Mouse (Mus musculus) MEL (cell line): Measurements from ENCODE around the gene Gulp1. TPM values are rescaled to one million over a fixed set of nuclear protein-coding genes. Genes with fewer than 3 reads are reported as not detected.

Experiments used
- DNase-seq: peaks from one replicate; pipeline ENCODE4 v3.0.0; 2011; ENCODE audit warnings: low read depth, low spot score
- H3K27ac ChIP-seq: 2 replicates; pipeline ENCODE4 v1.5.1; 2012; ENCODE audit warnings: low read depth, mild to moderate bottlenecking, control low read depth, low read length, moderate library complexity; ENCODE audit not compliant: control insufficient read depth
- H3K27me3 ChIP-seq, 2 experiments: fragments of 150-350 bp in 1 of 2; sonication (generic) in 1 of 2; 2 replicates each; pipeline ENCODE4 v1.6.1; 2012; ENCODE audit warnings: low read length in 2 of 2, mild to moderate bottlenecking in 2 of 2, improper control_type of control experiment in 1 of 2, moderate library complexity in 1 of 2; ENCODE audit not compliant: insufficient read depth in 2 of 2, control insufficient read depth in 1 of 2
- H3K36me3 ChIP-seq, 2 experiments: 2 replicates each; pipeline ENCODE4 v1.6.1; 2012 to 2014; ENCODE audit warnings: low read length in 2 of 2, improper control_type of control experiment in 1 of 2, inconsistent platforms in 1 of 2, mild to moderate bottlenecking in 1 of 2; ENCODE audit not compliant: insufficient read depth in 2 of 2, control insufficient read depth in 1 of 2
- H3K4me1 ChIP-seq, 2 experiments: fragments of 150-350 bp in 1 of 2; sonication (generic) in 1 of 2; 2 replicates each; pipeline ENCODE4 v1.6.1; 2012; ENCODE audit warnings: low read length in 2 of 2, improper control_type of control experiment in 1 of 2, mild to moderate bottlenecking in 1 of 2; ENCODE audit not compliant: insufficient read depth in 2 of 2, control insufficient read depth in 1 of 2
- H3K4me3 ChIP-seq, 2 experiments: fragments of 150-350 bp in 1 of 2; sonication (generic) in 1 of 2; 2 replicates each; pipeline ENCODE4 v1.5.1; 2012; ENCODE audit warnings: low read depth in 2 of 2, low read length in 2 of 2, mild to moderate bottlenecking in 2 of 2, moderate library complexity in 2 of 2, control low read depth in 1 of 2, improper control_type of control experiment in 1 of 2; ENCODE audit not compliant: control insufficient read depth in 1 of 2, insufficient read depth in 1 of 2
- H3K79me2 ChIP-seq: 2 replicates; pipeline ENCODE4 v1.6.1; 2012; ENCODE audit warnings: mild to moderate bottlenecking, low read length, moderate library complexity; ENCODE audit not compliant: control insufficient read depth, poor library complexity, insufficient read depth
- H3K9ac ChIP-seq: 2 replicates; pipeline ENCODE4 v1.6.1; 2012; ENCODE audit warnings: low read depth, mild to moderate bottlenecking, control low read depth, low read length, moderate library complexity; ENCODE audit not compliant: control insufficient read depth, poor library complexity, severe bottlenecking
- H3K9me3 ChIP-seq: fragments of 150-350 bp; sonication (generic); replicated peaks from 2 replicates; pipeline ENCODE4 v1.6.1; 2012; ENCODE audit warnings: mild to moderate bottlenecking, low read length, improper control_type of control experiment, moderate library complexity; ENCODE audit not compliant: insufficient read depth
- BHLHE40 ChIP-seq: IDR thresholded peaks from 2 replicates; pipeline ENCODE4 v1.6.1; 2012; ENCODE audit warnings: low read depth, mild to moderate bottlenecking, inconsistent platforms, low read length, improper control_type of control experiment, borderline replicate concordance
- CTCF ChIP-seq, 3 experiments: IDR thresholded peaks in 2 of 3; conservative IDR thresholded peaks in 1 of 3; 2 replicates each; pipeline ENCODE4 v1.5.1; 2011 to 2012; ENCODE audit warnings: low read length in 3 of 3, low read depth in 2 of 3, mild to moderate bottlenecking in 2 of 3, improper control_type of control experiment in 1 of 3, inconsistent platforms in 1 of 3, mixed read lengths in 1 of 3, moderate library complexity in 1 of 3; ENCODE audit not compliant: control insufficient read depth in 1 of 3, insufficient read depth in 1 of 3, poor library complexity in 1 of 3, severe bottlenecking in 1 of 3
- E2F4 ChIP-seq: IDR thresholded peaks from 2 replicates; pipeline ENCODE4 v1.6.1; 2011; ENCODE audit warnings: low read depth, low read length, improper control_type of control experiment, borderline replicate concordance
- ELF1 ChIP-seq: IDR thresholded peaks from 2 replicates; pipeline ENCODE4 v1.6.1; 2014; ENCODE audit warnings: low read depth, mild to moderate bottlenecking, inconsistent platforms, low read length, improper control_type of control experiment, moderate library complexity
- EP300 ChIP-seq, 2 experiments: IDR thresholded peaks; 2 replicates each; pipeline ENCODE4 v1.6.1; 2011; ENCODE audit warnings: improper control_type of control experiment in 2 of 2, low read length in 2 of 2, low read depth in 1 of 2, mild to moderate bottlenecking in 1 of 2
- ETS1 ChIP-seq: IDR thresholded peaks from 2 replicates; pipeline ENCODE4 v1.6.1; 2012; ENCODE audit warnings: low read depth, mild to moderate bottlenecking, inconsistent platforms, low read length, improper control_type of control experiment, moderate library complexity
- GABPA ChIP-seq: IDR thresholded peaks from 2 replicates; pipeline ENCODE4 v1.6.1; 2012; ENCODE audit warnings: low read depth, mild to moderate bottlenecking, inconsistent platforms, low read length, improper control_type of control experiment, moderate library complexity
- HCFC1 ChIP-seq: IDR thresholded peaks from 2 replicates; pipeline ENCODE4 v1.6.1; 2012; ENCODE audit warnings: low read depth, mild to moderate bottlenecking, inconsistent platforms, low read length, improper control_type of control experiment, moderate library complexity
- JUND ChIP-seq: IDR thresholded peaks from 2 replicates; pipeline ENCODE4 v1.6.1; 2011; ENCODE audit warnings: low read depth, mild to moderate bottlenecking, improper control_type of control experiment, low read length
- MAFK ChIP-seq: IDR thresholded peaks from 2 replicates; pipeline ENCODE4 v1.6.1; 2011; ENCODE audit warnings: low read depth, mild to moderate bottlenecking, low read length, improper control_type of control experiment, borderline replicate concordance
- MAX ChIP-seq: IDR thresholded peaks from 2 replicates; pipeline ENCODE4 v1.6.1; 2011; ENCODE audit warnings: low read length, improper control_type of control experiment
- MAZ ChIP-seq: IDR thresholded peaks from 2 replicates; pipeline ENCODE4 v1.6.1; 2012; ENCODE audit warnings: low read depth, mild to moderate bottlenecking, inconsistent platforms, low read length, improper control_type of control experiment
- MYC ChIP-seq: IDR thresholded peaks from 2 replicates; pipeline ENCODE4 v1.6.1; 2011; ENCODE audit warnings: low read depth, mild to moderate bottlenecking, low read length, improper control_type of control experiment, moderate library complexity
- NELFE ChIP-seq: IDR thresholded peaks from 2 replicates; pipeline ENCODE4 v1.6.1; 2011; ENCODE audit warnings: low read depth, low read length, improper control_type of control experiment
- POLR2A ChIP-seq, 2 experiments: IDR thresholded peaks; 2 replicates each; pipeline ENCODE4 v1.6.1; 2011 to 2012; ENCODE audit warnings: low read length in 2 of 2, mild to moderate bottlenecking in 2 of 2, control low read depth in 1 of 2, improper control_type of control experiment in 1 of 2, low read depth in 1 of 2, moderate library complexity in 1 of 2; ENCODE audit not compliant: control insufficient read depth in 1 of 2, insufficient read depth in 1 of 2, poor library complexity in 1 of 2
- POLR2AphosphoS2 ChIP-seq: IDR thresholded peaks from 2 replicates; pipeline ENCODE4 v1.6.1; 2011; ENCODE audit warnings: low read length, improper control_type of control experiment
- POLR2AphosphoS5 ChIP-seq: IDR thresholded peaks from 2 replicates; pipeline ENCODE4 v1.6.1; 2012; ENCODE audit warnings: low read depth, borderline replicate concordance, mild to moderate bottlenecking, inconsistent platforms, low read length, moderate library complexity, mixed read lengths
- RCOR1 ChIP-seq: IDR thresholded peaks from 2 replicates; pipeline ENCODE4 v1.6.1; 2012; ENCODE audit warnings: low read depth, mild to moderate bottlenecking, inconsistent platforms, low read length, improper control_type of control experiment
- SIN3A ChIP-seq: IDR thresholded peaks from 2 replicates; pipeline ENCODE4 v1.6.1; 2012; ENCODE audit warnings: low read length, improper control_type of control experiment, inconsistent platforms
- SMC3 ChIP-seq: IDR thresholded peaks from 2 replicates; pipeline ENCODE4 v1.6.1; 2011; ENCODE audit warnings: low read depth, low read length, improper control_type of control experiment
- TAL1 ChIP-seq: IDR thresholded peaks from 2 replicates; pipeline ENCODE4 v1.6.1; 2012; ENCODE audit warnings: mild to moderate bottlenecking, inconsistent platforms, low read length, moderate library complexity, mixed read lengths
- TBP ChIP-seq: IDR thresholded peaks from 2 replicates; pipeline ENCODE4 v1.8.0; 2011; ENCODE audit warnings: low read depth, low read length, improper control_type of control experiment
- TCF12 ChIP-seq: IDR thresholded peaks from 2 replicates; pipeline ENCODE4 v1.6.1; 2014; ENCODE audit warnings: low read depth, mild to moderate bottlenecking, inconsistent platforms, low read length, improper control_type of control experiment, moderate library complexity
- USF1 ChIP-seq: IDR thresholded peaks from 2 replicates; pipeline ENCODE4 v1.6.1; 2014; ENCODE audit warnings: low read depth, mild to moderate bottlenecking, inconsistent platforms, low read length, improper control_type of control experiment, moderate library complexity
- ZKSCAN1 ChIP-seq: IDR thresholded peaks from 2 replicates; pipeline ENCODE4 v1.6.1; 2012; ENCODE audit warnings: low read depth, mild to moderate bottlenecking, inconsistent platforms, low read length, improper control_type of control experiment, moderate library complexity
- polyA plus RNA-seq, 2 experiments: library from polyadenylated mRNA; stranded (reverse) in 1 of 2; unstranded in 1 of 2; fragments of >175 nt in 1 of 2; fragments of >200 nt in 1 of 2; gene quantifications; 2 replicates each; pipeline versions ENCODE4 v1.2.1 to v1.2.4; 2012; ENCODE audit warnings: low replicate concordance in 2 of 2, low read depth in 1 of 2; ENCODE audit not compliant: insufficient read length in 2 of 2, insufficient read depth in 1 of 2, missing spikeins in 1 of 2
- total RNA-seq: library from RNA; depleted of rRNA; stranded (reverse); fragments of 300-350 nt; gene quantifications from 2 replicates; pipeline ENCODE4 v1.2.3, GENCODE M21; 2012

Gene Gulp1
- total and polyA plus RNA-seq, 3 experiments = not detected

DNA sequence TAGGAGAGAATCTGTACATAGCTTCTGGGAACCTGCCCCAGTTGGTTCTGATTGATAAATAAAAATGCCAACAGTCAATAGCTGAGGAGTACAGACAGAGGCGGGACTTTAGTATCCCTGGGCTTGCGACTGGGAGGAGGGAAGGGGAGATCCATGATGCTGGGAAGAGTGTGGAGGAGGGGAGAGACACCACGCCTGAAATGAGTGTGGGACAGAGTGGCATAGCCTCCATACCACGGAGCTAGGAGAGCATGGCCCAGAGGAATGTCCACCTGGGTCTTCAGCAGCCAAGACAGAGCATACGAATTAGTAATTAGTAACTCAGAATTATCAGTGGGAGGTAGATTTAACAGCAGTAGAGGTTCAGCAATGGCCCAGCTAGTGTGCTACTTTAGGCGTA is 132.4 kb downstream of the Gulp1 start:
- H3K9ac ChIP-seq = no peak overlapping the region
- H3K36me3 ChIP-seq = no peaks in the 10 kb centered on the region
- DNase-seq = no peak
- H3K4me3 ChIP-seq = no peak overlapping the region
- TF ChIP-seq SIN3A (no peak), POLR2AphosphoS2 (no peak), TAL1 (no peak), BHLHE40 (no peak), HCFC1 (no peak), TCF12 (no peak), MAFK (no peak), ELF1 (no peak)
- H3K27ac ChIP-seq = no peak overlapping the region
- H3K27me3 ChIP-seq = no peaks in the 10 kb centered on the region
- H3K9me3 ChIP-seq = no peaks in the 10 kb centered on the region
- H3K4me1 ChIP-seq = no peaks in the 10 kb centered on the region
- H3K79me2 ChIP-seq = no peaks in the 10 kb centered on the region

DNA sequence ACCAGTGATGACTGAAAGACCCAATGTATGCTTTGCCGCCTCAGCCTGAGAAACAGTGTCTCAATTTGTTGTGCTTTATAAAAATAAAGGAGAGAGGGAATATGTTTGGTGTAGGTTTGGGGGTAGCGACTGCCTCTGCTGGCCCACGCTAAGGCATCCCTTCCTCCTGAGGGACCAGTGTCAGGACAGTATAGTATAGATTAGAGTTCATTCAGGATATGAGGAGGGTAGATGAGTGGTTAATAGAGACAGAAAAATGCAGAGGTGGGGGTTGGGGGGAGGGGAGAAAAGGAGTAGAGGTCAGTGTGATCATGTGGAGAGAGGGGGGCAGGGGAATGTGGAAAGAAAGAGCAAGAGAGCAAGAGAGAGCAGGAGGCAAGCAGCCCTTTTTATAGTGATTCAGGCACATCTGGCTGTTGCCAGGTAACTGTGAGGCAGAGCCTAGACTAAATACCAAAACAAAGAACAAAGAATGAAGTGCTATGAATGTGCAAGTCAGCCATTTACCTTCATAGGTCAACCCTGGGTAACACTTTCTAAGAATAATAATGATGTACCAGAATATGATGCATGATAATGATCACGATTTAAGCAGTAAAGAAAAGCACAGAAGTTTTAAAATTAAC is 169.6 kb downstream of the Gulp1 start:
- no peaks in the 10 kb centered on the region for H3K4me1 ChIP-seq
- DNase-seq = no peak
- no peak overlapping the region for H3K4me3 ChIP-seq
- H3K79me2 ChIP-seq = no peaks in the 10 kb centered on the region
- no peaks in the 10 kb centered on the region for H3K36me3 ChIP-seq
- H3K27me3 ChIP-seq = no peaks in the 10 kb centered on the region
- no peaks in the 10 kb centered on the region for H3K9me3 ChIP-seq
- TF ChIP-seq RCOR1 = no peak
- no peak for TF ChIP-seq TBP
- no peak for TF ChIP-seq NELFE
- TF ChIP-seq EP300 (IDR thresholded peaks at IDR 0.05; ENCODE audit: low read depth in 1 of 2, low read length in 2 of 2) = no peak
- TF ChIP-seq MAX = no peak
- no peak for TF ChIP-seq JUND
- no peak for TF ChIP-seq ETS1
- TF ChIP-seq POLR2A (IDR thresholded peaks at IDR 0.05; ENCODE audit: control insufficient read depth in 1 of 2, insufficient read depth in 1 of 2, low read depth in 1 of 2, low read length in 2 of 2, poor library complexity in 1 of 2) = no peak
- no peak for TF ChIP-seq BHLHE40
- TF ChIP-seq E2F4 = no peak
- TF ChIP-seq SIN3A = no peak
- TF ChIP-seq ZKSCAN1 = no peak
- no peak for TF ChIP-seq SMC3
- TF ChIP-seq CTCF (IDR thresholded peaks at IDR 0.05 in 2 of 3, conservative IDR thresholded peaks at IDR 0.05 in 1 of 3; ENCODE audit: control insufficient read depth in 1 of 3, insufficient read depth in 1 of 3, low read depth in 2 of 3, low read length in 3 of 3, poor library complexity in 1 of 3, severe bottlenecking in 1 of 3) = no peak
- no peak for TF ChIP-seq GABPA
- no peak for TF ChIP-seq MYC
- no peak for TF ChIP-seq POLR2AphosphoS5
- TF ChIP-seq ELF1 = no peak
- TF ChIP-seq MAZ = no peak
- no peak for TF ChIP-seq USF1
- no peak overlapping the region for H3K9ac ChIP-seq
- H3K27ac ChIP-seq = no peak overlapping the region
